Mouse (Mus musculus) heart, adult 8-10 months (tissue): ENCODE measurements at regions not wholly inside any gene's neighbourhood (a gene's known extent, or its start where the extent isn't known, plus 50 kb on each side); places are given as distances from the start of the nearest gene placed in this dataset.
A peak's percentile ranks its signal among the peaks of the same experiment; 100 is the strongest.
"Not testable (repeated sequence)": the region's sequence is repeated elsewhere in the genome, so short reads cannot be mapped to it uniquely, and the experiment has no call there.

Experiments
- DNase-seq: peaks from one replicate; pipeline ENCODE4 v3.0.0; 2022; ENCODE audit warnings: low spot score

DNA sequence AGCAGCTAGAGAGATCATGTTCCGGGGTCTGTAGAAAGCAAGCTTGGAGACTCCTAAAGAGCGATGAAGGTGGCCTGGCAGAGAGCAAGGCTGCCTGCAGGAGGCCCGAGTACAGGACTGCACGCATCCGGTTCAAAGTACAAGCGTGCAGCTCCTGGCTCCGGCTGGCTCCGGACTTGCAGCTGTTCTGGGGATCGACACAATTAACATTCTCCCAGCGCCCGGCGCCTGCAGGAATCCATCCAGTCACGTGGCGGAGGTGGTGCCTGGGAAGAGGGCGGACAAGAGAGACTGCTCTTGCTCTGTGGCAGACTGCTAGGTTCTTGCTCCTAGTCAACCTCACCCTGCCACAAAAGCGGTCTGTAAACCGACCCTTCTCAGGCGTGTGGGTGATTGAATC is 86.9 kb downstream of the Bdh1 start:
- peak; percentile 87 for DNase-seq

DNA sequence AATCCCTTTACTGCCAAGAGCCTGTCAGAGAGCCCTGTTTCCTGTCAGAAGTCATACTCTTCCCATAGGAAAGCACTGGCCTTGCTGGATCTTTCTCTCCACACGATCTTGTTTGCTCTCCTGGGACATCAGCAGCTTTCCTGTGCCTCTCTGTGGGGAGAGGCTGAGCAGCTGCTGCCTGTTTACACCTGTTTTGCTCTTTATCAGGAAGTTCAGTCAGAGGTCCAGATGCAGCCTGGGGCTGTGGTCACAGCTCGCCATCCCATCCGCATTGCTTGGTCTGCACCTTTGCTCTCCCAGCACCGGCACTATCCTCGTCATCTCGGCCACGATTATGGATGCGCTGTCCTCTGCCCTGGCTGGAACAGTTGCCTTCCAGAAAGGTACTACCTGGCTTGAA is 88.0 kb downstream of the Bdh1 start:
- no peak for DNase-seq

DNA sequence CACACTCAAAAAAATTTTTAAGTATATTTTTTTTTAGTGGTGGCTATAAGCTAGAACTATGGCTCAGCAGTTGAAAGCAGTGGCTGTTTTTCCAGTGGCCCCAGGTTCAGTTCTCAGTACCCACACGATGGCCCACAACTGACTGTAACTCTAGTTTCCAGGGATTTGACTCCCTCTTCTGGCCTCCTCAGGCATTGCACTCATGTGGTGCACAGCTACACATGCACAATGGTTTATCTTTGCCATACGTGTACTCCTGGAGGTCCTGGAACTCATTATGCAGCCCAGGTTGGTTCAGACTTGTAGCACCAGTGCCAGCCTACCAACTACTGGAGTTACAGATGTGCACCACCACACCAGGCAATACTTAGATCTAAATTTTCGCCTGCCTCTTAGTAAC is 96.7 kb downstream of the Bdh1 start:
- DNase-seq = no peak

DNA sequence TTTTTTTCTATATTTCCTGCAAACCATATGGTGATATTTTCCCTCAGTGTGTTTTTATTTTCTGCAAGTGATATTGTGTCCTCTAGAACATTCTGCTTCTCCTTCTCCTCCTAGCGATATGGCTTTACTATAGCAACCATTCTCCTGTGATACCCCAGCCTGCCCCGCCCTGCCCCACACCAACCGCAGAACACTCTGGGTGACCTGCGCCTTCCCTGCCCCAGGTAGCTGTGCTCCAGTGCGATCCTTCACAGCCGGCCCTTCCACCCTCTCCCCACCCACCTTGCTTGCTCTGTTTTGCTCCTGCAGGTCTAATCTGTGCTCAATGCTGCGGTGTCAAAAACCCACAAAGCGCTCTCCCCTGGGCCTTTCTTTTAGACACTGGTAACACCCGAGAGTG is 98.0 kb downstream of the Bdh1 start:
- DNase-seq = no peak

DNA sequence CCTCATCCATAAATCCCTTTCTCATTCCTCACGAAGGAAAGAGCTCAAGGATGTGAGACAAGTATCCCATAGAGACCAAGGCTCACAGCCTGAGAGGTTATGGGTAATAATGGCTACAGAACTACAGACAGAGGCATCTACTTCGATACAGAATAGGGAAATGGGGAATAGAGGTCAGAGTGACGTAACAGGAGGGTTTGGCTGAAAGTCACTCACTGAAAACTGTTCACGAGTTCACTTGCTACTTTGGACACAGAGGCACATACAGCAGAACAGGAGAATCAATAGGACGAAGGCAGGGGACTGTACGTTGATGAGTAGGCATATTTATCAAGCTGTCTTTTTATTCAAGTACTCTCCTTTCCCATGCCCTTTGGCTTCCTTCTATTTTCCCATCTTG is 99.7 kb downstream of the Bdh1 start:
- no peak for DNase-seq

DNA sequence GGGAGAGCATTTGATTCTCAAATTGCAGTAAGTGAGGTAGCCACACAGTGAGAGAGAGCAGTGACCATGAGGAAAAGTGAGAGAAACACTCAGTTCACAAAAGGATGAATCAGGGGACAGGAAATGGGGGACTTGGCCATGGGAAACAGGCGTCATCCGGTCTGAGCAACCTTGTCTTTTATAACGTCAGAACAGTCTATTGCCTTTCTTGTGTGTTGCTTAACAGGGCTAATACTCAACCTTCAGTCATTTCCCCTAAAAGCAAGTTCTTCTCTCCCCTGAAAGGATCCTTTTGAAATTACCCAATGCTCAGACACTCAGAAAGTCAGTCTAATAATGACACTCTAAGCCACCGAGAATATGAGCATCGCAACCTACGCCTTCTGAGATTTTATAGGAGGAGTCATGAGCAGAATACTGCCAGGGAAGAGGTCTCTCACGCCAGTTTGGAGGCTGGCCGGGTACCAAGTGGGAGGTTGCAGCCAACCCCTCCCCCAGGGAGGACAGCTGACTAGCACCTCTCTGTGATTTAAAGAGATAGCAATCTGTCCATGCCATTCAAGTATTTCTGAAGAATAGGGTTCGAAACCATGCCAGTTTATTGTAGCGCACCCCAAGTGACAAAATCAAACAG is 104.7 kb downstream of the Bdh1 start:
- DNase-seq = no peak

DNA sequence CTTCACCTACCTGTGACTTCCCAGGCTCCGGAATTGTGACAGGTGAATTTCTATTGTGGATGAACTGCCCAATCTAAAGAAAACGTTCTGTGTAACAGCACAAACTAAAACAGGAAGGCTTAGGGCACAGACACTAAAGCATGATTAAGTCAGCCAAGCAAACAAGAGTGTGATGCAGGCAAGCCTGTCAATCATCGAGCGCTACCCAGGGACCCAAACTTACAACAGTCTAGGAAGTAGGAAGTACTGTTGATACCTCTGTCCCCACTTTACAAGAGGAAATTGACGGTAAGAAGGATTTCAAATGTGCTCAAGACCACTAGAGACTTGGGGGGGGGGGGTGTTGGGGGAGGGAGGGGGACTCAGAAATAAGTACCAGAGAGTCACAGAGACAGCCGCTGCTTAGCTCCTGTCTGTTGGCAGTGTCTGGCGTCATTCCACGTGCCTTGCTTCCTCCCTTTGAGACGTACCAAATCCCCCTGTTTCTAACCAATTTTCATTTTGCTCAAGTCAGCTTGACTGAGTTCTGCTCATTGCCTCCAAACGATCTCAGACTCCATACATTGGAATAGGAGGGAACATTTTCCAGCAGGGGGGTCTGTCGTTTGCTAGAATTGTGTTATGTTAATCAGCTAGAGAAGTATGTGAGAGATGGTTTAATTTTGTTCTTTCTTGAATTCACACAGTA is 106.7 kb downstream of the Bdh1 start:
- no peak for DNase-seq

DNA sequence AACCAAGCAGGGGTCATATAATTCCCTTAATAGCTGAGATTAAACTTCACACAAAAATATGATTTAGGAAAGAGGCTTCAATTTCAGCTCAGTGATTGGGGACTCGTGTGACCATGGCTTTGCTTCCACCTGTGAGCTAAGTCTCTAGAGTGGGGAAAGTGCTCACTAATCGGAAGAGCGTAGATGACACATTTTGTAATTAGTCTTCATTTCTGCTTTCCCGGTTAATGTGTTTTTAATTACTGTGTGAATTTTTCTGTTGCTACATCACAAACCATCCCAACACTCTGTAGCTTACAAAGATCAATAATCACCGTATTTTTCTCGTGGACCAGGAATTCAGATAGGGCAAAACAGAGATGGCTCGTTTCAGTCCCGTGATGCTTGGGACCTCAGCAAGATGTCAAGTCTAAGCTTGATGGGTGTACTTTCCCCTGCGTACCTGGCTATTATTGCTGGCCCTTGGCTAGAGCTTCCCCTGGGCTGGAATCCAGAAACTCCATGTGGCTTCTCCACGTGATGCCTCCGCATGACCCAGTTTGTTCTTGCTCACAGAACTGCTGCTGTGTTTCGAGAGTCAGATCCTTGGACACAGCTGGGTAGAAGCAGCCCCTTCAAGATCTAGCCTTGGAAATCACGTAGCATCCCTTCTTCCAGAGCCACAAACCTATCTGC is 107.3 kb downstream of the Bdh1 start:
- peak; percentile 54 for DNase-seq

DNA sequence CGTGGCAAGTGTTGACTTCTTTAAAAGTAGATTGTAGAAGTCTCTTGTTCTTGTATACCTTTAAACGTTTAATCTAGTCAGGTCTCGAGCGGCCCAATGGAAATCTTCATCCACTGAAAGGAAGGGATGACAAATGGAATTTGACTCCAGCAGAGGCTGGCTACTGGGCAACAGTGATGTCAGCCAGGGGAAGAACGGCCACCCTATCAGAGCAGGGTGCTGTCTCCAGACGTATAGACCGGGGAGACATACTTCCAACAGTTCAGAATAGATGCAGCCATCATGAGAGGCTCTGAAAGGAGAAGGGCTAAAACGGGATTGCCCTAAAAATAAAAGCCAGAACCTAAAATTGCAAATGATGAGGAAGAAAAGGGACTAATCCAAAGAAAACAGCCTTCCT is 108.0 kb downstream of the Bdh1 start:
- DNase-seq = no peak

DNA sequence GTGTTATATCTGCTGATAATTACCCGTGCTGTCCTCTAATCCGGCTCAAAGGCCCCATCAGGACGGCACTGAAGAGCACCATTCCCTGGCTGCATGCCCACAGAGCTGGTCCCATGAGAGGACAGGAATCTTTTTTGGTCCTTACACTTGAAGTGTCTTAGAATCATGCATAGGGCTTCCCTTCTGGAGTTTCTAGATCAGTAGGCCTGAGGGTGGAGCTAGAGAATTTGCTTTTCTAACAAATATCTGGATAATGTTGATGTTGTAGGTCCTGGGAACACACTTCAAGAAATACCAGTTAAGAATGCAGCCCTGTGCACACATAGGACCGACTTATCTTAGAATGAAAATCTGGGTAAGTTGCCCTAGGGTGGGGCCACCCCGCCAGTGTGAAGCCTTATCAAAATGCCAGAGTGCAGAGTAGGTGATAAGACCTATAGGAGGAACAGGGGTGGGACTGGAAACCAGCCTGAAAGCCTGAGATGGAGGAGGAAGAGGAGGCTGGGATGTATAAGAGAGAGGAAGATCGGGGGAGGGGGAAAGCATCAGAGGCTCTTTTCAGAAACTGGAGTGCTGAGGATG is 111.2 kb downstream of the Bdh1 start:
- DNase-seq = no peak

DNA sequence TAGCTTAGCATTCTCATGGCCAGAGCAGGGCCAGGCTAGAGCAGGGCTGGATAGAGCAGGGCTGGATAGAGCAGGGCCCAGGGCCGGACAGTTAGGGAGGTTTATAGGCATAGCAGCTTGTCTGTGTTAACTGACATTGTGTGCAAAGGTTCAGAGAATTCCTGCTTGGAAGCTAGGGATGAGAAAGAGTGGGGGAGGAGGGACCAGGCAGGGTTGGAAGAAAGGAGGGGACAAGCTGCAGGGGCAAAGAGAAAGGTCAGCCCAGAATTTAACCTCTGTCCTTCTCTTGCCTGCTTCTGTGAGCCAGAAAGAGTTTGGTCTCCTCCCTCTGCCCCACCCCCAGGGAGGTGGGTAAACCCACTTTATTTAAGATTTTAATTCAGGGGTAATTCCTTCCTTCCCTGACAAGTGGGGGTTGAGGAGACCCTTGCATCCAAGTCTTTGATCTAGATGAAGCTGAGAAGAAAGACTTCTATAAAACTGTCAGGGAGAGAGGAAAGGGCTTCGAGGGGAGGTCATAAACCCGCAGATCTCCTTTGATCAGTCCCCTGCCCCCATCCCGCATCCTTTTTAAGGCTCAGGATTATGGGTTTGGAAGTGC is 112.9 kb downstream of the Bdh1 start:
- DNase-seq = no peak

DNA sequence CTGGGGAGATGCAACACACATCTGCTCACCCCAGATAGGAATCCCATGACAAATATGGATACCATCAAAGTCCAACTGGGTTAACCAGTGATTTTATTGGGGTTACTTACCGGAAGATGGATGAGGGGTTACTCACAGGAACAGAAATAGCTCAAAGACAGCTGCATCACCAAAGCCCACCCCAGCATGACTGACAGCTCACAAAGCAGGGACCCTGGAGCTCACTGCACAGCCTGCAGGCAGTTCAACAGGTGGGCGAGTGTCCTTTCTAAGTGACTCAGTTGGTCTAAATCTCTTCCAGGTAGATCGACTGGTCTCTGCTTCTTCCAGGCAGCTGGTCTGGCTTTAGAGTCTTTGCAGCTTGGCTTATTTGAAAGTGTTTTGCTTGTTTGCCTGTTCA is 114.2 kb downstream of the Bdh1 start:
- no peak for DNase-seq

DNA sequence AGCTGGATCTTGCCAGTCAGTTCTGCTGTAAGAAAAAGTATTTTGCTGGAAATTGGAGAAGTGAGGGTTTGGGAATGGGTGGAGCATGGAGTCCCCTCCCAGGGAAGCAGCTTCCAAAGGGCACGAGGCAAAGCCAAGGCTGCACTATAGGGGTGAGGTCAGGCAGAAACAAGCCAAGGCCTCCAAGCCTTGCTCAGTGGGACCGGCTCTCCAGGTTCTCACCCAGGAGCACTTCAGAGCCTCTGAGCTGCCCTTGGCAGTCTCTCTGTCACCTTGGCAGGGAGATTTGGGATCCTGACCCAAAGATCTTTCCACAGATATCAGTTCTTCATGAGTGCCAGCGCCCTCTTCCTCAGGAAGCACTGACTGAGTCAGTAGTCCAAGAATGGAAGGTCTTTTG is 116.5 kb downstream of the Bdh1 start:
- DNase-seq = no peak

DNA sequence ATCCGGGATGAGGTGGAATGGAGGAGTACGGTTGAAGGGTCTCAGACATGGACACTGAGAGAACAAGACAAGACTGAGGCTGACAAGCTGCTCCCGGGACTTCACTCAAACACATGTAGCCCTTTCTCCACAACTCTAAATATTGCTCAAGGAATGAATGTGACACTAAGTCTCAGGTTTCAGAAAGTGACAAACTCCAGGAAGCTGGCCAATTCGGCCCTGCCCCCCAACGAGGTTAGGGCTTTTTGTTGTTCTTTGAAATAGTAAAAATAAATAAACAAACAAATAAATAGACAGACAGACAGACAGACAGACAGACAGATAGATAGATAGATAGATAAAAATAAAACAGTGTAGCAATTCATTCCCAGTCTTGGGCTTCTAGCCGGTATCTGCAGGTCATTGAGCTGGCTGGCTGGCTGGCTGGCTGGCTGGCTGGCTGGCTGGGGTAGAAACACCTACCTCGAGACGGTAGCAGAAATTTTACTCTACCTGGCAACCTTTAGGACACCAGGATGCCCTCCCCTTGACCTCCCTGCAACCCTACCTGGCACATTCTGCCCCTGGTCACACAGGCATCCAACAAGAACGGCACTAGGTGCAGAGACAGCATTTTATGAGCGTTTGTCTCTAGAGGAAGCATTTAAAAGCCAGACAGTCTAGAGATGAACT is 119.6 kb upstream of the Dlg1 start:
- DNase-seq = no peak

DNA sequence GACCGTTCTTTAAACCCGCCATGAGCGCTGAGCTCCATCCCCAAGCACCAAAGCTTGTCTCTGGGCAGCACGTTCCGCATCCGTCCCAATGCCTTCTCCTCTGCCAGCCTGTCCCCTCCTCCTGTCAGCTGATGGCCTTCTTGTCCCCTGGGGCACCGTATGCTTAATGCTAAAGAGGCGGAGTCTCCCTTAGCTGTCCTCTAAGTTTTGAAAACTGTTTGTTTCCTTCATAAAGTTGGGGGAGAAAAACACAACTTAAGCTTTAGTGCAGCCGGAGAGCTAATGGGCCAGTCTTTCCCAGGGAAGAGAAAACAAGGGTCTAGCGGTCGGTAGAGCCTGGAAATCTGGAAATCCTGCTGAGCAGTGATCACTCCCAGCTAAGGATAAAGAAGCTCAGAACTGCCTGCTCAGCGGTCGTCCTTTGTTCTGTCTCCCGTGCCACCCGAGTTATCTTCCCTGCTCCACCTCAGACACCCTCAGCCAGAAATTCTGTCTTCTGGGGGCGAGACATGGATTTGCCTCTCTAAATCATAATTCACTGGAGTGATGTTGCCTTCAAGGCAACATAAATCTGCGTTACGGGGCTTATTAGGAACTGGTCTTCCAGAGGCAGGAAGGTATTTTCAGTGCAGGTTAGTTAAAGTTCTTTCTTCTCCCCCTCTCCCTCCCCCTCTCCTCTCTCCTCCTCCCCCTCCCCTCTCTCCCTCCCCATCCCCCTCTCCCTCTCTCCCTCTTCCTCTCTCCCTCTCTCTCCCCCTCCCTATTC is 117.0 kb upstream of the Dlg1 start:
- DNase-seq = no peak

DNA sequence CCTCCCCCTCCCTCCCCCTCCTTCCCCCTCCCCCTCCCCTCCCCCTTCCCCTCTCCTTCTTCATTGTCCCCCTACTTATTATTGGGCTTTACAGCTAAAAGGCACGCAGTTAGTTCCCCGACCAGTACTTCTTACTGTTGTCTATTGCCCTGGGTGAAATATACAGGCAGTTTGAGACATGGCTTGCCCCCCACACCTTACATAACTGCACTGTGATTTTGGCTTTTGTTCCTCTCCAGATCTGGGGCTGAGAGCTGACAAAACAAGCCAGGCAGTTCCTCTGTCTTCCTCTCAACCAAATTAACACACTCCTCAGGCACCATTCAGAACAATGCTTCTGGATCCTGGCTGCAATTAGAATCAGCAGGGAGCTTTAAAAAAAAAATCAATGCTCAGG is 116.4 kb upstream of the Dlg1 start:
- DNase-seq = no peak

DNA sequence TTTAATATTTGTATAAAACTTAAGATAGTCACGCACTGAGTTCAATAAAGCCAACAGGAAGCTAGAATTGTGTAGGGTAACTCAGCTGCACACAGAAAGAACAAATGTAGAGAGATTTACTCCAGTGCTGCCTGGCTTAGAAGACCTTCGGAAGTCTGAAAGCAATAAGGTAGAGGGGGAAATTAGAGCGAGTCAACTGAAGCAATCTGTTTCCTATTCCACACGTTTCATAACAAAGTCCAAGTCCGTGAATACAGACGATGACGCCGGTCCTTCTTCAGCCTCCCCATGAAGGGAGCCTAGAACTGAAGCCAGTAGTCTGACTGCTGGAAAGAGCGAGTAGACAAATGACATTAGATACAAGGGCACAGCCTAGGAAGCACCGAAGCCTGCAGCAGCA is 115.9 kb upstream of the Dlg1 start:
- no peak for DNase-seq

DNA sequence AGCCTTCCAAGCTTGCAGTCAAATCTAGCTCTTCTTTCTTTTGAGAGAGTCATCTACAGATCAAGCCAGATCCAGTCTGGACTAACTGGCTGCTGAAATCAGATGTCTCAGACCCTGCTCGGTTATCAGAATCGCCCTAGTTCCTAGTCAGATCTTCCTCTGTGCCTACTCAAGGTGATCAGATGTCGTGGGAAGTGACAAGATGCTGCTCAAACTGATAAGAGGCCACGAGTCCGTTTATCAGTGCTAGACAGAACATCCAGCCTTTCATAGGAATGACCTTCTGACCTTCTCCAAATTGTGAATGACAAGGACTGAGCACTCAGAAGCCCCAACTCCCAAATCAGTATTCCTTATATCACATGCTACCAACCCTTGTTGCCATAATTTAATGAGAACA is 113.3 kb upstream of the Dlg1 start:
- DNase-seq = no peak

DNA sequence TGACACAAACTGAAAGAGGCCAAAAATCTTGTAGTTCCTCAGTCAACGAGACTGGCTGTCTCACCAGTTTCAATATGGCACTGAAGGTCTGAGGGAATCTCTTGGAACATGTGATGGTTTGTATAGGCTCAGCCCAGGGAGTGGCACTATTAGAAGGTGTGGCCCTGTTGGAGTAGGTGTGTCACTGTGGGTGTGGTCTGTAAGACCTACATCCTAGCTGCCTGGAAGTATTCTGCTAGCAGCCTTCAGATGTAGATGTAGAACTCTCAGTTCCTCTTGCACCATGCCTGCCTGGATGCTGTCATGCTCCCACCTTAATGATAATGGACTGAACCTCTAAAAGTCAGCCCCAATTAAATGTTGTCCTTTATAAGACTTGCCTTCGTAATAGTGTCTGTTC is 112.7 kb upstream of the Dlg1 start:
- not testable (repeated sequence) for DNase-seq

DNA sequence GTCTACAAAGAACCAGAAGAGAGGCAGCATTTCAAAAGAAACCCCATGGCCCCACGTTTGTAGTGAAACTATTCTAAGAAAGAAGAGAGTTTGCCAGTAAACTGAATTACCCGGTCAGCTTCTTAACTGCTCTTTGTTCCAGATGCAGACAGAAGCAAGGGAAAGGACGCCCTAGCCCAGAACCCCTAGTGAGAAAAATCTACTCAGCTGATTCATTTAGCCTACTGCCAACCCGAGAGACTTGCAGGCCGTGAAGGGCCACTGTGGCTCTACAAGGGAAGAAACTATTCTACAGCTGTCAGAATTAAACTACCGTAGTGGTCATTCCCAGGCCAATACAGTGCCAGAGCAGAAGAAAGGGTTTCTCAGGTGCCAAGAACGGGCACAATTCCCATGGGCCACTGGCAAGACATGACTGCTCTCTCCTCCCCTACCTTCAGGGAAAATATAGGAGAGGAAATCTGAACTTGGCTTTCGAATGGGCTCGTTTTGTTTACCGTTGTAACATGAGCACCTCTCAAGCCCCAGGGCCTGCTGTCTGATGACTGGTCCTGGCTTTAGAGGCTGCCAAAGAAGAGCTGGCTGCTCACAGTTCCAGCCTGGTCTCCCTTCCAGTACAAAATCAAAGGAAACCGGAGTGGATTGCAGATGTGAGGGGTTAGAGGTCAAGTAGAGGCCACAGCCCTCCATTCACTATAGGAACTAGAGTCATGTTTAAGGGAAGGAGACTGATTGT is 111.7 kb upstream of the Dlg1 start:
- DNase-seq = no peak
